Mouse (Mus musculus): ENCODE measurements at regions not wholly inside any gene's neighbourhood (a gene's known extent, or its start where the extent isn't known, plus 50 kb on each side); places are given as distances from the start of the nearest gene placed in this dataset.

DNA sequence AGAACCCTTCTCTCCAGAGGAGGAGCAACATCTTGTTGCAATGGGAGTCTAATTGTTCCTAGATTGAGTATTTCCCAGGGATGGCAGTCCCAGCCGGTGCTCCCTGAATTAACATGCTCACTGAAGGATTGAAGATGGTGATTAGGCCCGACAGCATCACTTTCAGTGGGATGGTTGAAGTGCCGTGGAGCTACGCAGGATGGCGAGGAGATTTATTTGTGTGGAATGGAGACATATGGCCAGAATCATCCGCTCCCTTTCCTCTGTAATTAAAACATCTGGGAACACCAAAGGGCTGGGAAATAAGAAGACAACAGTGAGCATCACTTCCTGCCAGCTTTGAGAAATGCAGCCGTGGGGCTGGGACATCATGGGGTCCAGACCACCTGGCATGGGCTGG lies 512.4 kb downstream of the Dhx35 start:
- Histone ChIP-seq H3K36me3 (no peaks in the 10 kb centered on the region), H3K27ac (no peak overlapping the region), H3K4me1 (no peaks in the 10 kb centered on the region), H3K4me2 (no peak overlapping the region), H3K27me3 (replicated peaks) (no peaks in the 10 kb centered on the region), H3K9ac (no peak overlapping the region), H3K4me3 (replicated peaks) (no peak overlapping the region), H3K9me3 (no peaks in the 10 kb centered on the region)
- 59% methylated on average over 7 of the region's 7 CpGs for WGBS
- ATAC-seq (ENCODE audit: insufficient read depth, low FRiP score, low read depth): no peak

- Histone ChIP-seq H3K36me3 (no peaks in the 10 kb centered on the region), H3K4me2 (no peak overlapping the region), H3K27me3 (replicated peaks) (no peaks in the 10 kb centered on the region), H3K4me1 (no peaks in the 10 kb centered on the region), H3K4me3 (replicated peaks) (no peak overlapping the region), H3K9me3 (no peaks in the 10 kb centered on the region), H3K9ac (no peak overlapping the region), H3K27ac (no peak overlapping the region)
- WGBS: 41% methylated on average over 3 of the region's 3 CpGs
- ATAC-seq (ENCODE audit: insufficient read depth, low FRiP score, low read depth): no peak
Observed at GRCm38 (mm10) chr2:159334711-159335110, 540.1 kb downstream of the Dhx35 start.

- H3K27ac ChIP-seq: no peak overlapping the region
- H3K9me3 ChIP-seq: no peaks in the 10 kb centered on the region
- no peaks in the 10 kb centered on the region for H3K4me1 ChIP-seq
- 66% methylated on average over 2 of the region's 2 CpGs for WGBS
- H3K27me3 ChIP-seq (replicated peaks): no peaks in the 10 kb centered on the region
- H3K4me3 ChIP-seq (replicated peaks): no peak overlapping the region
- H3K9ac ChIP-seq: no peak overlapping the region
- H3K4me2 ChIP-seq: no peak overlapping the region
- ATAC-seq (ENCODE audit: insufficient read depth, low FRiP score, low read depth): no peak
- no peaks in the 10 kb centered on the region for H3K36me3 ChIP-seq
Observed at GRCm38 (mm10) chr2:159336646-159337045, 542.0 kb downstream of the Dhx35 start.

GRCm38 (mm10) chr2:159343624-159344560 lies 549.3 kb downstream of the Dhx35 start:
- WGBS: 45% methylated on average over 5 of the region's 5 CpGs
- H3K9me3 ChIP-seq: no peaks in the 10 kb centered on the region
- no peaks in the 10 kb centered on the region for H3K36me3 ChIP-seq
- no peak overlapping the region for H3K4me3 ChIP-seq (replicated peaks)
- ATAC-seq (ENCODE audit: insufficient read depth, low FRiP score, low read depth): no peak
- no peak overlapping the region for H3K27ac ChIP-seq
- H3K4me1 ChIP-seq: no peaks in the 10 kb centered on the region
- H3K27me3 ChIP-seq (replicated peaks): no peaks in the 10 kb centered on the region
- H3K4me2 ChIP-seq: no peak overlapping the region
- H3K9ac ChIP-seq: no peak overlapping the region

DNA sequence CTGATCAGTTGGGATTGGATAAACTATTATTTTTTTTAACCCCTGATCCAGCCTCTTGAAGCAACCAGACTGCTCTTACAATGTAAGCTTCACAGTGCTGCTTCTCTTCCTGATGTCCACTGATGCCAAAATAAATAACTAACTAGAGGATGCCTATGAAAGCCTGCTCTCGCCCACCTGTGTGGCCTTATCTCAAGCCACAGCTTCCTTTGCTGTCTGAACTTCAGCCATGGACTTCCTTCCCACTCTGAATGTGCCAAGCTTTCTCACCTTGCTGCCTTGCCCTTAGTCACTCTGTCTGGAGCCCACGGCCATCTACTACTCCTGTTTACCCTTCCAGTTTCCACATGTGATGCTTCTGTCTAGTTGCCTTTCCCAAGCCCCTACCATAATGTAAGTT lies 559.6 kb downstream of the Dhx35 start:
- no peak overlapping the region for H3K4me3 ChIP-seq (replicated peaks)
- 46% methylated on average over 2 of the region's 2 CpGs for WGBS
- H3K4me1 ChIP-seq: no peaks in the 10 kb centered on the region
- no peak overlapping the region for H3K27ac ChIP-seq
- no peaks in the 10 kb centered on the region for H3K36me3 ChIP-seq
- no peaks in the 10 kb centered on the region for H3K27me3 ChIP-seq (replicated peaks)
- ATAC-seq (ENCODE audit: insufficient read depth, low FRiP score, low read depth): no peak
- H3K9ac ChIP-seq: no peak overlapping the region
- no peaks in the 10 kb centered on the region for H3K9me3 ChIP-seq
- H3K4me2 ChIP-seq: no peak overlapping the region

- Histone ChIP-seq H3K27me3 (replicated peaks) (no peaks in the 10 kb centered on the region), H3K36me3 (no peaks in the 10 kb centered on the region), H3K9me3 (no peaks in the 10 kb centered on the region), H3K27ac (no peak overlapping the region), H3K4me3 (replicated peaks) (no peak overlapping the region), H3K9ac (no peak overlapping the region), H3K4me2 (no peak overlapping the region), H3K4me1 (no peaks in the 10 kb centered on the region)
- WGBS: 19% methylated on average over 5 of the region's 5 CpGs
- ATAC-seq (ENCODE audit: insufficient read depth, low FRiP score, low read depth): no peak
Observed at GRCm38 (mm10) chr2:159356503-159356902, 561.9 kb downstream of the Dhx35 start.

DNA sequence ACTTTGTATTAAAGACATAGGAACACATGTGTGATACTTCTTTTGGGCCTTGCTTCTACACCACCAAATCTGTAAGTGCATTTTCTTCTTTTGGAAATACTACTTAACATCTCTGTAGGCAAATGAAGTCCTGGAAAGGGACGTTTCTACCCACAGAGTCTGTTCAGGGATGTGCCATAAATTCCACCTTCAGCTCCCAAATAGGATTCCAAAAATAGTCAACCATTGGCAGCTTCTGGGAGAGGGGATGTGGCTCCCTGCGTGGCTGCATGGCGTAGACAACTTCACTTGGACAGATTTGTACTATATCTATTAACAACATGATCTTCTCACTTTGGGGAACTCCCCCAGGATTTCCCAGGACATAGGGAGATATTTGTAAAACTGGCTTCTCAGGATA lies 566.8 kb downstream of the Dhx35 start:
- WGBS: 75% methylated on average over 3 of the region's 3 CpGs
- no peaks in the 10 kb centered on the region for H3K4me1 ChIP-seq
- no peak overlapping the region for H3K4me3 ChIP-seq (replicated peaks)
- H3K9me3 ChIP-seq: no peaks in the 10 kb centered on the region
- ATAC-seq (ENCODE audit: insufficient read depth, low FRiP score, low read depth): no peak
- no peaks in the 10 kb centered on the region for H3K36me3 ChIP-seq
- no peak overlapping the region for H3K9ac ChIP-seq
- no peak overlapping the region for H3K4me2 ChIP-seq
- no peaks in the 10 kb centered on the region for H3K27me3 ChIP-seq (replicated peaks)
- no peak overlapping the region for H3K27ac ChIP-seq

DNA sequence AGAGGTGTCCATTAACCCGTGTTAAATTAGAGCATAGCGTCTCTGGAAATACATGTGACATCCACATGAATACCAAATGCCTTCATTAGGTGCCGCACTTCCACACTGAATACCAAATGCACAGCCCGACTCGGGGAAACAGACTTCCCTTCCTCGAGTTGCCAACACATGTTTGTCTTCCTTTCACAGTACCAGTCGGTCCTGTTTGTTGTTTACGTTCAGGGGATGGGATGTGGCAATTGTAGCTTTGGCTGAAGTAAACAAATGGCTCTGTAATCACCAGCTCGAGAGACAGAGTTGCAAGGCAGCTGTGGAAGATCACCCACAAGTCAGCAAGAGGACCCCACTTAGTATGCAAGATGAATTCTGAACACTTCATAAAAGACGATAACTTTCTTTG lies 598.3 kb downstream of the Dhx35 start:
- ATAC-seq (ENCODE audit: insufficient read depth, low FRiP score, low read depth): no peak
- H3K27me3 ChIP-seq (replicated peaks): no peaks in the 10 kb centered on the region
- no peak overlapping the region for H3K4me3 ChIP-seq (replicated peaks)
- H3K9me3 ChIP-seq: no peaks in the 10 kb centered on the region
- no peaks in the 10 kb centered on the region for H3K4me1 ChIP-seq
- no peak overlapping the region for H3K9ac ChIP-seq
- no peak overlapping the region for H3K27ac ChIP-seq
- WGBS: 43% methylated on average over 10 of the region's 10 CpGs
- no peak overlapping the region for H3K4me2 ChIP-seq
- no peaks in the 10 kb centered on the region for H3K36me3 ChIP-seq

DNA sequence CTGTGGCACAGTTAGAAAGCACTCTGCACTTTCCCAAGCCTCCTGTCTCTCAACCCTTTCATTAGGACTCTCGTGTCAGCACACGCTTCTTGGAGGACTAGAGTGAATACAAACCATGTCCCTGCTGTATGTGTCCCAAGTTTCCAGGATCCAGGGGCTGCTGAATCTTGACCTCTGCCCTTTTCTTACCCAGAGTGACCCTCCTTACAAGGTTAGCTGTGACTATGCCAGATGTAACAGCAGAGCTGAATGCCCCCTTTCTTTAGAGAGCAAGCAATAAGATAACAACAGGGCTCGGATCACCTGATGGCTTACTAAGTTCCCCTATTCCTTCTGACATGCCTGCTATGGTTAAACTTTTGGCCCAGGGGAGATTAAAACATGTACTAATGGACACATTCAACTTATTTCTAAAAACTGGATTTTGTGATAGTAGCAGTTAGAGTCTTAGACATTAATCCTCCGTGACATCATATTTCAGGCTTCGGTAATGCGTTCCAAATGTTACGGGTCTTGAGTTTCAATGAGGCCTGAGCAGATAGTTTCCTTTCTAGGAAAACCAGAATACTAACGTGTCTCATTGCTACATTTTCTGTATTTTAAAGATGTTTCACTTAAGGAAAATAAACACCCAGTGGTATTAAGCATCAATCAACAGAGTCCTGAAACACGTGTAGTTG lies 607.0 kb downstream of the Dhx35 start:
- no peaks in the 10 kb centered on the region for H3K36me3 ChIP-seq
- no peak overlapping the region for H3K4me3 ChIP-seq (replicated peaks)
- no peaks in the 10 kb centered on the region for H3K9me3 ChIP-seq
- no peak overlapping the region for H3K27ac ChIP-seq
- no peak overlapping the region for H3K9ac ChIP-seq
- H3K27me3 ChIP-seq (replicated peaks): no peaks in the 10 kb centered on the region
- H3K4me1 ChIP-seq: no peaks in the 10 kb centered on the region
- 73% methylated on average over 9 of the region's 9 CpGs for WGBS
- no peak overlapping the region for H3K4me2 ChIP-seq
- no peak for ATAC-seq (ENCODE audit: insufficient read depth, low FRiP score, low read depth)

GRCm38 (mm10) chr2:159404940-159405339 lies 610.3 kb downstream of the Dhx35 start:
- H3K4me2 ChIP-seq: no peak overlapping the region
- no peak overlapping the region for H3K4me3 ChIP-seq (replicated peaks)
- H3K27ac ChIP-seq: no peak overlapping the region
- H3K36me3 ChIP-seq: no peaks in the 10 kb centered on the region
- no peaks in the 10 kb centered on the region for H3K4me1 ChIP-seq
- no peak for ATAC-seq (ENCODE audit: insufficient read depth, low FRiP score, low read depth)
- no peak overlapping the region for H3K9ac ChIP-seq
- 25% methylated on average over 1 of the region's 1 CpGs for WGBS
- H3K9me3 ChIP-seq: no peaks in the 10 kb centered on the region
- H3K27me3 ChIP-seq (replicated peaks): no peaks in the 10 kb centered on the region

- no peak for ATAC-seq (ENCODE audit: insufficient read depth, low FRiP score, low read depth)
- Histone ChIP-seq H3K4me2 (no peak overlapping the region), H3K9me3 (no peaks in the 10 kb centered on the region), H3K27me3 (replicated peaks) (no peaks in the 10 kb centered on the region), H3K36me3 (no peaks in the 10 kb centered on the region), H3K9ac (no peak overlapping the region), H3K4me1 (no peaks in the 10 kb centered on the region), H3K27ac (no peak overlapping the region), H3K4me3 (replicated peaks) (no peak overlapping the region)
- 12% methylated on average over 1 of the region's 1 CpGs for WGBS
Observed at GRCm38 (mm10) chr2:159414599-159414998, 620.0 kb downstream of the Dhx35 start.

DNA sequence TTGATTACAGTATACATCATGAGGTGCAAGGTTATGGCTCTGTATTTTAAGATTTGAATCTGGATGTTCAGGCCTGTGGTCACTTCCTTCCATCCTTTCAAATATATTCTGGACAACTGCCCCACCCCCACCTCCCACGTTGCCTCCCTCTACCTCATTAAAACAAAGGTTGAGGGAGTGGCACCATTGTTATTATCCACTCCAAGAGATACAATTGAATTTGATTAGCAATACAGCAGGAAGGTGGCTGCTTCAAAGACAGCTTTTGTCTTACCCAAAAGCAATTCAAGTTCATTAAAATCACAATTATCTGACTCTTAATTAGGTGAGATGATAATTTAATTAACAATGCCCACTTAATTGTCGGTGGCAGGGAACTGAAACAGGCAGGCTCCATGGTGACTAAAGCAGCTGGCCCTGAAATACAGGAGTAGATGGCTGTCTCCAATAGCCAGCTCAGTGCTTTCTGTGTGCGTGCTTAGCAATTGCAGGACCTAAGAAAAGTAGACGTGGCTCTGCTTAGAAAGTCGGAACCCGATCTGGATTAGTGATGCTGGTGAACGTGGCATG lies 623.8 kb downstream of the Dhx35 start:
- H3K9ac ChIP-seq: no peak overlapping the region
- H3K4me2 ChIP-seq: no peak overlapping the region
- no peaks in the 10 kb centered on the region for H3K9me3 ChIP-seq
- H3K4me1 ChIP-seq: no peaks in the 10 kb centered on the region
- H3K27me3 ChIP-seq (replicated peaks): no peaks in the 10 kb centered on the region
- no peak overlapping the region for H3K27ac ChIP-seq
- no peak for ATAC-seq (ENCODE audit: insufficient read depth, low FRiP score, low read depth)
- 76% methylated on average over 7 of the region's 7 CpGs for WGBS
- H3K36me3 ChIP-seq: no peaks in the 10 kb centered on the region
- H3K4me3 ChIP-seq (replicated peaks): no peak overlapping the region
